Mouse (Mus musculus) hindbrain, embryonic 13.5 days (tissue): ENCODE results near the gene a. TPM values are rescaled to one million over a fixed set of nuclear protein-coding genes. Genes with fewer than 3 reads are reported as not detected.
A peak's percentile ranks its signal among the peaks of the same experiment; 100 is the strongest.

Experiments
- ATAC-seq: fragments of 200-750 bp; cut with Nextera tagmentation; 2 replicates; pipeline ENCODE4 v1.8.0; 2017; ENCODE audit warnings: moderate TSS enrichment; ENCODE audit not compliant: low FRiP score
- H3K27ac ChIP-seq: fragments of 300-500 bp; sonication (generic); 2 replicates; pipeline ENCODE4 v1.5.1; 2015; ENCODE audit warnings: inconsistent platforms, mild to moderate bottlenecking, moderate library complexity
- H3K27me3 ChIP-seq: fragments of 300-500 bp; sonication (generic); 2 replicates; pipeline ENCODE4 v1.6.1; 2015; ENCODE audit warnings: mild to moderate bottlenecking, inconsistent platforms
- H3K36me3 ChIP-seq: fragments of 300-500 bp; sonication (generic); 2 replicates; pipeline ENCODE4 v1.6.1; 2015; ENCODE audit warnings: mild to moderate bottlenecking, inconsistent platforms
- H3K4me1 ChIP-seq: fragments of 300-500 bp; sonication (generic); replicated peaks from 2 replicates; pipeline ENCODE4 v1.6.1; 2015; ENCODE audit warnings: inconsistent platforms
- H3K4me2 ChIP-seq: fragments of 300-500 bp; sonication (generic); 2 replicates; pipeline ENCODE4 v1.6.1; 2015; ENCODE audit warnings: inconsistent platforms, mild to moderate bottlenecking, moderate library complexity
- H3K4me3 ChIP-seq: fragments of 300-500 bp; sonication (generic); 2 replicates; pipeline ENCODE4 v1.5.1; 2015; ENCODE audit warnings: mild to moderate bottlenecking, inconsistent platforms
- H3K9ac ChIP-seq: fragments of 300-500 bp; sonication (generic); 2 replicates; pipeline ENCODE4 v1.6.1; 2015; ENCODE audit warnings: mild to moderate bottlenecking, inconsistent platforms
- H3K9me3 ChIP-seq: fragments of 300-500 bp; sonication (generic); 2 replicates; pipeline ENCODE4 v1.6.1; 2016; ENCODE audit warnings: inconsistent platforms
- WGBS: fragments of 180-500 bp; shearing (Covaris S2); methylation state at CpG from one replicate; pipeline ENCODE4 v1.1.7; 2015; 5-methylcytosine and 5-hydroxymethylcytosine counted together
- polyA plus RNA-seq: library from polyadenylated mRNA; unstranded; fragments of >200 nt; fragmentation: Nextera tagmentation; extraction: Ambion mirVana; gene quantifications from 2 replicates; pipeline ENCODE4 v1.2.1, GENCODE M21; 2015

Gene a
- polyA plus RNA-seq, 1 experiment from 2014 or later = 1.4 TPM

GRCm38 (mm10) chr2:154764828-154765497 is 26.2 kb upstream of the a start:
- H3K9ac ChIP-seq = no peak overlapping the region
- H3K4me2 ChIP-seq = no peak overlapping the region
- H3K9me3 ChIP-seq = no peaks in the 10 kb centered on the region
- ATAC-seq = no peak
- WGBS = 86% methylated on average over 9 of the region's 9 CpGs
- H3K27ac ChIP-seq = no peak overlapping the region
- H3K36me3 ChIP-seq = no peaks in the 10 kb centered on the region
- 0 out of 2 replicates have a peak, but pooled peaks cover 5% of the 10 kb centered on the region for H3K4me1 ChIP-seq
- H3K27me3 ChIP-seq = no peaks in the 10 kb centered on the region
- H3K4me3 ChIP-seq = no peak overlapping the region

- no peak for ATAC-seq
- WGBS = 79% methylated on average over 8 of the region's 8 CpGs
- no peak overlapping the region for H3K4me2 ChIP-seq
These were observed 25.6 kb upstream of the a start for GRCm38 (mm10) chr2:154765554-154766008.

GRCm38 (mm10) chr2:154767051-154767450 is 24.2 kb upstream of the a start:
- 88% methylated on average over 6 of the region's 6 CpGs for WGBS
- ATAC-seq = no peak

More at GRCm38 (mm10) chr2:154765554-154766008, 25.6 kb upstream of the a start:
- Histone ChIP-seq H3K9ac (no peak overlapping the region), H3K4me1 (0 out of 2 replicates have a peak, but pooled peaks cover 5% of the 10 kb centered on the region), H3K27me3 (no peaks in the 10 kb centered on the region), H3K27ac (no peak overlapping the region), H3K36me3 (no peaks in the 10 kb centered on the region), H3K9me3 (no peaks in the 10 kb centered on the region), H3K4me3 (no peak overlapping the region)

GRCm38 (mm10) chr2:154769930-154770329 is 21.3 kb upstream of the a start, which contains the start of gene Gm14214:
Gene Gm14214 (minus strand): TSS chr2:154770030.
- H3K9me3 ChIP-seq = no peaks in the 10 kb centered on the region
- no peak for ATAC-seq
- H3K9ac ChIP-seq = no peak within 1 kb of the TSS
- H3K27ac ChIP-seq = no peak within 1 kb of the TSS
- no peaks in the 10 kb centered on the region for H3K27me3 ChIP-seq
- H3K36me3 ChIP-seq = no peaks in the 10 kb centered on the region
- no peak within 1 kb of the TSS for H3K4me3 ChIP-seq
- no peak within 1 kb of the TSS for H3K4me2 ChIP-seq
- H3K4me1 ChIP-seq = no peaks in the 10 kb centered on the region

More at GRCm38 (mm10) chr2:154767051-154767450, 24.2 kb upstream of the a start:
- H3K27ac ChIP-seq = no peak overlapping the region
- no peak overlapping the region for H3K4me3 ChIP-seq
- H3K4me1 ChIP-seq = 0 out of 2 replicates have a peak, but pooled peaks cover 5% of the 10 kb centered on the region
- H3K27me3 ChIP-seq = no peaks in the 10 kb centered on the region
- H3K36me3 ChIP-seq = no peaks in the 10 kb centered on the region
- no peak overlapping the region for H3K4me2 ChIP-seq
- no peak overlapping the region for H3K9ac ChIP-seq
- no peaks in the 10 kb centered on the region for H3K9me3 ChIP-seq

- no peak overlapping the region for H3K27ac ChIP-seq
These were observed 19.6 kb upstream of the a start for GRCm38 (mm10) chr2:154771604-154772003.

GRCm38 (mm10) chr2:154774032-154774431 is 17.2 kb upstream of the a start:
- Histone ChIP-seq H3K9me3 (no peaks in the 10 kb centered on the region), H3K4me1 (no peaks in the 10 kb centered on the region), H3K4me3 (no peak overlapping the region), H3K4me2 (no peak overlapping the region), H3K27ac (no peak overlapping the region), H3K27me3 (no peaks in the 10 kb centered on the region), H3K9ac (no peak overlapping the region), H3K36me3 (no peaks in the 10 kb centered on the region)
- ATAC-seq = no peak
- 93% methylated on average over 1 of the region's 1 CpGs for WGBS

More at GRCm38 (mm10) chr2:154771604-154772003, 19.6 kb upstream of the a start:
- Histone ChIP-seq H3K4me2 (no peak overlapping the region), H3K4me1 (no peaks in the 10 kb centered on the region), H3K36me3 (no peaks in the 10 kb centered on the region), H3K4me3 (no peak overlapping the region), H3K9ac (no peak overlapping the region), H3K27me3 (no peaks in the 10 kb centered on the region), H3K9me3 (no peaks in the 10 kb centered on the region)
- 72% methylated on average over 8 of the region's 8 CpGs for WGBS
- no peak for ATAC-seq

- Histone ChIP-seq H3K9me3 (no peaks in the 10 kb centered on the region), H3K9ac (no peak overlapping the region), H3K4me2 (no peak overlapping the region), H3K36me3 (no peaks in the 10 kb centered on the region), H3K4me3 (no peak overlapping the region), H3K27ac (no peak overlapping the region), H3K4me1 (no peaks in the 10 kb centered on the region), H3K27me3 (no peaks in the 10 kb centered on the region)
- ATAC-seq = no peak
- WGBS = 75% methylated on average over 7 of the region's 7 CpGs
These were observed 14.7 kb upstream of the a start for GRCm38 (mm10) chr2:154776496-154776895.

- Histone ChIP-seq H3K27ac (no peak overlapping the region), H3K4me3 (no peak overlapping the region), H3K4me1 (peaks cover 19% of the 10 kb centered on the region), H3K27me3 (no peaks in the 10 kb centered on the region), H3K4me2 (no peak overlapping the region), H3K9ac (no peak overlapping the region), H3K9me3 (no peaks in the 10 kb centered on the region), H3K36me3 (no peaks in the 10 kb centered on the region)
- WGBS = 83% methylated on average over 3 of the region's 3 CpGs
- ATAC-seq = no peak
These were observed 11.6 kb upstream of the a start for GRCm38 (mm10) chr2:154779648-154780047.

- ATAC-seq = no peak
- Histone ChIP-seq H3K9me3 (no peaks in the 10 kb centered on the region), H3K4me1 (peaks cover 31% of the 10 kb centered on the region), H3K36me3 (no peaks in the 10 kb centered on the region), H3K27me3 (no peaks in the 10 kb centered on the region), H3K27ac (peak overlapping the region; percentile 31; the same call in 1 of the 2 replicates), H3K4me3 (no peak overlapping the region), H3K9ac (no peak overlapping the region), H3K4me2 (no peak overlapping the region)
- WGBS = 75% methylated on average over 4 of the region's 4 CpGs
These were observed 8.8 kb upstream of the a start for GRCm38 (mm10) chr2:154782361-154782760.

GRCm38 (mm10) chr2:154782856-154783650 is 8.1 kb upstream of the a start:
- Histone ChIP-seq H3K9ac (no peak overlapping the region), H3K4me1 (peaks cover 31% of the 10 kb centered on the region), H3K27ac (peak overlapping the region; percentile 31; the same call in 1 of the 2 replicates), H3K36me3 (no peaks in the 10 kb centered on the region), H3K4me2 (no peak overlapping the region), H3K9me3 (no peaks in the 10 kb centered on the region), H3K4me3 (no peak overlapping the region), H3K27me3 (no peaks in the 10 kb centered on the region)
- ATAC-seq = no peak
- 52% methylated on average over 17 of the region's 17 CpGs for WGBS

- 59% methylated on average over 3 of the region's 3 CpGs for WGBS
- ATAC-seq = no peak
- H3K4me3 ChIP-seq = no peak overlapping the region
- no peak overlapping the region for H3K27ac ChIP-seq
- peaks cover 38% of the 10 kb centered on the region for H3K4me1 ChIP-seq
- H3K4me2 ChIP-seq = no peak overlapping the region
- H3K27me3 ChIP-seq = no peaks in the 10 kb centered on the region
- no peaks in the 10 kb centered on the region for H3K36me3 ChIP-seq
- no peaks in the 10 kb centered on the region for H3K9me3 ChIP-seq
- H3K9ac ChIP-seq = no peak overlapping the region
These were observed 5.9 kb upstream of the a start for GRCm38 (mm10) chr2:154785284-154785683.

- Histone ChIP-seq H3K27me3 (no peaks in the 10 kb centered on the region), H3K9me3 (no peaks in the 10 kb centered on the region), H3K27ac (no peak overlapping the region), H3K36me3 (no peaks in the 10 kb centered on the region), H3K9ac (no peak overlapping the region), H3K4me1 (peaks cover 38% of the 10 kb centered on the region), H3K4me3 (no peak overlapping the region), H3K4me2 (no peak overlapping the region)
- no peak for ATAC-seq
- 50% methylated on average over 3 of the region's 3 CpGs for WGBS
These were observed 5.0 kb upstream of the a start for GRCm38 (mm10) chr2:154786187-154786586.
